Mouse (Mus musculus) liver, adult 2 months (tissue): ENCODE results near the gene Stat5b. TPM values are rescaled to one million over a fixed set of nuclear protein-coding genes. Genes with fewer than 3 reads are reported as not detected.
A peak's percentile ranks its signal among the peaks of the same experiment; 100 is the strongest.

Experiments used
- DNase-seq: peaks from one replicate; pipeline ENCODE4 v3.0.0-alpha.2; 2011; ENCODE audit warnings: low read depth, low spot score; ENCODE audit errors: extremely low read depth
- H3K27ac ChIP-seq: fragments of 200-500 bp; replicated peaks from 2 replicates; pipeline ENCODE4 v1.5.1; 2012; ENCODE audit warnings: low read depth, mild to moderate bottlenecking, control low read depth, inconsistent platforms, low read length; ENCODE audit not compliant: insufficient read depth
- H3K27me3 ChIP-seq: fragments of 200-500 bp; 2 replicates; pipeline ENCODE4 v1.6.1; 2012; ENCODE audit warnings: mild to moderate bottlenecking, moderate library complexity, low read length, inconsistent platforms; ENCODE audit not compliant: control insufficient read depth, insufficient read depth
- H3K36me3 ChIP-seq: fragments of 200-500 bp; 2 replicates; pipeline ENCODE4 v1.6.1; 2012; ENCODE audit warnings: low read length, inconsistent platforms; ENCODE audit not compliant: control insufficient read depth, insufficient read depth
- H3K4me1 ChIP-seq: fragments of 200-500 bp; 2 replicates; pipeline ENCODE4 v1.6.1; 2011; ENCODE audit warnings: low read length; ENCODE audit not compliant: control insufficient read depth, insufficient read depth
- H3K4me3 ChIP-seq: fragments of 200-500 bp; 2 replicates; pipeline ENCODE4 v1.5.1; 2011; ENCODE audit warnings: low read depth, mild to moderate bottlenecking, control low read depth, low read length, moderate library complexity; ENCODE audit not compliant: insufficient read depth
- H3K79me2 ChIP-seq: fragments of 200-500 bp; 2 replicates; pipeline ENCODE4 v1.6.1; 2012; ENCODE audit warnings: inconsistent platforms, mild to moderate bottlenecking, low read length, moderate library complexity; ENCODE audit not compliant: control insufficient read depth, insufficient read depth
- H3K9ac ChIP-seq: fragments of 200-500 bp; 2 replicates; pipeline ENCODE4 v1.6.1; 2012; ENCODE audit warnings: low read depth, mild to moderate bottlenecking, control low read depth, inconsistent platforms, low read length
- CTCF ChIP-seq: fragments of 200-500 bp; IDR thresholded peaks from 2 replicates; pipeline ENCODE4 v1.5.1; 2011; ENCODE audit warnings: low read depth, low read length, control low read depth
- POLR2A ChIP-seq: fragments of 200-500 bp; IDR thresholded peaks from 2 replicates; pipeline ENCODE4 v1.6.1; 2011; ENCODE audit warnings: low read length, control low read depth; ENCODE audit not compliant: insufficient read depth; ENCODE audit errors: extremely low read depth
- WGBS: fragments of 180-500 bp; shearing (Covaris S2); methylation state at CpG from one replicate; pipeline ENCODE4 v1.1.7; 2018; 5-methylcytosine and 5-hydroxymethylcytosine counted together
- polyA plus RNA-seq: library from polyadenylated mRNA; depleted of rRNA; stranded (reverse); fragments of >200 nt; gene quantifications from 2 replicates; pipeline ENCODE4 v1.2.3, GENCODE M21; 2012
- total RNA-seq: library from RNA; depleted of rRNA; stranded (reverse); fragments of >200 nt; gene quantifications from 2 replicates; pipeline ENCODE4 v1.2.3, GENCODE M21; 2014

The Stat5b gene
- total and polyA plus RNA-seq, 2 experiments = 31.8 to 32.0 TPM

DNA sequence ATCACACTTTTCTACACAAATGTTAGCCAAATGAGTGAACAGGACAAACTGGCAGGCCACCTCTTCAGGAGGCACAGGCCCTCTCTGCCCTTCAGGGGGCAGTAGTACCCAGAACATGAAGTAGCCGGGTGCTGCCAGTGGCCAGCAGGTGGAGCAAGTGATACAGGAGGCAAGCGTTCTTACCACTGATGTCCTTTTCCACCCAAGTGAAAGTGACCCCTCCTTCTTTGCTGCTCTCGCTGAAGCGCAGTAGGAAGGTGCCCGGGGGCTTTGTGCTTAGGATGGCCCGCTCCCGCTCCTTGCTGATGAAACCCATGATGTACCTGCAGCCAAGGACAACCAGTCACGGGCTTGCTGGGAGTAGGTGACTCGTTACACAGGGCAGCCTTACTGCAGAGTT, 43.0 kb upstream of the Stat5b start:
- peak; percentile 74 for DNase-seq
- H3K27me3 ChIP-seq = no peaks in the 10 kb centered on the region
- H3K4me1 ChIP-seq = no peaks in the 10 kb centered on the region
- WGBS = 31% methylated on average over 9 of the region's 9 CpGs
- TF ChIP-seq CTCF = peak; percentile 100
- no peak for TF ChIP-seq POLR2A
- H3K4me3 ChIP-seq = no peak overlapping the region
- no peaks in the 10 kb centered on the region for H3K79me2 ChIP-seq
- peaks cover 63% of the 10 kb centered on the region for H3K36me3 ChIP-seq
- H3K27ac ChIP-seq = no peak overlapping the region
- H3K9ac ChIP-seq = no peak overlapping the region

- H3K79me2 ChIP-seq = no peaks in the 10 kb centered on the region
- no peak for DNase-seq
- TF ChIP-seq CTCF = no peak
- no peak for TF ChIP-seq POLR2A
- no peak overlapping the region for H3K9ac ChIP-seq
- no peaks in the 10 kb centered on the region for H3K27me3 ChIP-seq
- no peaks in the 10 kb centered on the region for H3K4me1 ChIP-seq
- no peak overlapping the region for H3K4me3 ChIP-seq
- H3K27ac ChIP-seq = no peak overlapping the region
- WGBS = 87% methylated on average over 5 of the region's 5 CpGs
- H3K36me3 ChIP-seq = peaks cover 57% of the 10 kb centered on the region
Measured at GRCm38 (mm10) chr11:100892435-100892834, 41.9 kb upstream of the Stat5b start.

DNA sequence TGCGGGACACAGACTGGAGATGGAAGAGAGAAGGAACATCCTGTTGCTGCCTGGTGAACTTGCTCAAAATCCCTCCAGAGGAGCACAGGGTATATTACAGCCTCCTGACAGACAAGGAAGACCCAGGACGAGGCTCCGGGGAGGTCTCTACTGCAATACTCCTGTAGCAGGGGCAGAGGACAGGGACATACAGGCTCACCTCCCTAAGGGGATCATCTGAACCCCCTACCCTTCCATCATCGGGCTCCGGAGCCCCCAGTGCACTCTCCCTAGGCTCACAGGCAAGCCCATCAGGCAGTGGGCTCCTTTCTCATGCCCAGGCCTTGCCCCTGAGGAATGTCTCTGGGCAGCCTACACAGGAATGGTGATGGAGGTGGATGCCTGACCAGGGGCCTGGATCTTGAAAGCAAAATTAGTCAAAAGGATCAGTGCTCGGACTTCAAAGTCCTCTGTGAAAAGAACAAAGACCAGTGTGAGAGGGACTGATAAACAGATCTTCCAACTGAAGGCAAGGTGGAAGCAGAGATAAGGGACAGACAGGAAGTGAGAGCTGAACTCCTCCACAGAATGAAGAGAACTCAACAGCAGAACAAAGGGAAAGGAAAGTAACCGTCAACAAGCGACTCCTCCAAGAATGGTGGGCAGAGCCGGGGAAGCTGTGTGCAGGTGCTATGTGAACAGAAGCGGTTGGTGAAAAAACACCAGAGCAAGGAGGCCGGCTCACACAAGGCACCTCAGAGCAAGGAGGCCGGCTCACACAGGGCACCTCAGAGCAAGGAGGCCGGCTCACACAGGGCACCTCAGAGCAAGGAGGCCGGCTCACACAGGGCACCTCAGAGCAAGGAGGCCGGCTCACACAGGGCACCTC, 41.0 kb upstream of the Stat5b start:
- H3K27me3 ChIP-seq = no peaks in the 10 kb centered on the region
- DNase-seq = no peak
- no peaks in the 10 kb centered on the region for H3K79me2 ChIP-seq
- H3K4me3 ChIP-seq = no peak overlapping the region
- no peak for TF ChIP-seq CTCF
- TF ChIP-seq POLR2A = no peak
- peaks cover 55% of the 10 kb centered on the region for H3K36me3 ChIP-seq
- 83% methylated on average over 15 of the region's 15 CpGs for WGBS
- no peak overlapping the region for H3K9ac ChIP-seq
- H3K4me1 ChIP-seq = 0 out of 2 replicates have a peak, but pooled peaks cover 1% of the 10 kb centered on the region
- H3K27ac ChIP-seq = no peak overlapping the region

DNA sequence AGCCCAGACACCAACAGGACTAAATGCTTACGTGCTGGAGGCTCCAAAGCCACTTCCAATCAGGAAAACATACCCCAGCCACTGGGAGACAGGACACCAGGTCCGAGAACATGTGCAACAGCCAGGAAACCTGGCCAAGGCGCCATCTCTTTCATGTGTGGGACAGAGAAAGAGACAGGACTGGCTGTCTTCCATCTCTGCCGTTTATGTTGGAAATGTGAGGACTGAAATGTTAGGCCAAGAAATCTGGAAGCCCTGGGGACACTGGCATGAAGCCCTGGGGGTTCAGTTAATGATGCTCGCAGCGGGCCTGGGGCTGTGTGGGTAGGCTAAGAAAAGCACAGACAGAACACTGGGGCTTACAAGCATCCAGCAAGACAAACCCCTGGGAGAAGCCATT, 40.0 kb upstream of the Stat5b start:
- H3K4me1 ChIP-seq = peaks cover 5% of the 10 kb centered on the region

GRCm38 (mm10) chr11:100888348-100888820, 37.9 kb upstream of the Stat5b start:
- no peak for DNase-seq
- peaks cover 51% of the 10 kb centered on the region for H3K36me3 ChIP-seq
- no peak for TF ChIP-seq POLR2A
- no peak for TF ChIP-seq CTCF
- no peak overlapping the region for H3K4me3 ChIP-seq
- H3K27me3 ChIP-seq = no peaks in the 10 kb centered on the region
- H3K9ac ChIP-seq = no peak overlapping the region
- peaks cover 5% of the 10 kb centered on the region for H3K4me1 ChIP-seq
- no peaks in the 10 kb centered on the region for H3K79me2 ChIP-seq
- no peak overlapping the region for H3K27ac ChIP-seq
- 81% methylated on average over 10 of the region's 10 CpGs for WGBS

More for the DNA sequence above, 40.0 kb upstream of the Stat5b start:
- no peak for DNase-seq
- H3K9ac ChIP-seq = no peak overlapping the region
- H3K79me2 ChIP-seq = no peaks in the 10 kb centered on the region
- no peaks in the 10 kb centered on the region for H3K27me3 ChIP-seq
- 75% methylated on average over 6 of the region's 6 CpGs for WGBS
- H3K27ac ChIP-seq = no peak overlapping the region
- no peak overlapping the region for H3K4me3 ChIP-seq
- peaks cover 55% of the 10 kb centered on the region for H3K36me3 ChIP-seq
- TF ChIP-seq POLR2A (no peak), CTCF (no peak)

- no peaks in the 10 kb centered on the region for H3K79me2 ChIP-seq
- no peaks in the 10 kb centered on the region for H3K27me3 ChIP-seq
- no peak overlapping the region for H3K9ac ChIP-seq
- no peak overlapping the region for H3K4me3 ChIP-seq
- peaks cover 45% of the 10 kb centered on the region for H3K36me3 ChIP-seq
- H3K27ac ChIP-seq = no peak overlapping the region; the same call in 1 of the 2 replicates
- WGBS = 53% methylated on average over 3 of the region's 3 CpGs
- H3K4me1 ChIP-seq = peaks cover 5% of the 10 kb centered on the region
- no peak for TF ChIP-seq CTCF
- TF ChIP-seq POLR2A = no peak
- no peak for DNase-seq
Measured at GRCm38 (mm10) chr11:100887764-100888163, 37.2 kb upstream of the Stat5b start.
